Mouse (Mus musculus) brain, embryonic 14.5 days (tissue): ENCODE measurements at regions not wholly inside any gene's neighbourhood (a gene's known extent, or its start where the extent isn't known, plus 50 kb on each side); places are given as distances from the start of the nearest gene placed in this dataset.

Experiments used
- DNase-seq: peaks from one replicate; pipeline ENCODE4 v3.0.0-alpha.2; 2011; ENCODE audit warnings: low read depth
- CTCF ChIP-seq: fragments of 200-500 bp; IDR thresholded peaks from 2 replicates; pipeline ENCODE4 v1.5.1; 2012; ENCODE audit warnings: inconsistent platforms, mild to moderate bottlenecking, moderate library complexity, borderline replicate concordance; ENCODE audit not compliant: insufficient read depth, insufficient read length; ENCODE audit errors: extremely low read depth
- POLR2A ChIP-seq: fragments of 200-500 bp; IDR thresholded peaks from 2 replicates; pipeline ENCODE4 v1.6.1; 2012; ENCODE audit warnings: mild to moderate bottlenecking, inconsistent platforms, borderline replicate concordance; ENCODE audit not compliant: poor library complexity, insufficient read depth, insufficient read length, severe bottlenecking; ENCODE audit errors: extremely low read depth

GRCm38 (mm10) chr15:5414401-5414800 is 170.4 kb upstream of the Ptger4 start:
- DNase-seq: no peak
- no peak for TF ChIP-seq POLR2A
- TF ChIP-seq CTCF: no peak

GRCm38 (mm10) chr15:5416031-5416430 is 172.0 kb upstream of the Ptger4 start:
- TF ChIP-seq POLR2A (no peak), CTCF (no peak)
- DNase-seq: no peak

GRCm38 (mm10) chr15:5426641-5427040 is 182.7 kb upstream of the Ptger4 start:
- no peak for TF ChIP-seq POLR2A
- DNase-seq: no peak

GRCm38 (mm10) chr15:5427319-5428048 is 183.5 kb upstream of the Ptger4 start:
- TF ChIP-seq CTCF (no peak), POLR2A (no peak)
- DNase-seq: no peak

GRCm38 (mm10) chr15:5432018-5432417 is 188.0 kb upstream of the Ptger4 start:
- no peak for DNase-seq
- TF ChIP-seq POLR2A (no peak), CTCF (no peak)

GRCm38 (mm10) chr15:5437020-5437419 is 193.0 kb upstream of the Ptger4 start:
- DNase-seq: no peak
- TF ChIP-seq CTCF (no peak), POLR2A (no peak)

- DNase-seq: no peak
These were observed 202.2 kb upstream of the Ptger4 start for GRCm38 (mm10) chr15:5446040-5446755.

GRCm38 (mm10) chr15:5446756-5447314 is 202.8 kb upstream of the Ptger4 start:
- no peak for TF ChIP-seq POLR2A
- no peak for TF ChIP-seq CTCF
- DNase-seq: no peak

More at GRCm38 (mm10) chr15:5446040-5446755, 202.2 kb upstream of the Ptger4 start:
- TF ChIP-seq POLR2A (no peak), CTCF (no peak)

- DNase-seq: no peak
- TF ChIP-seq POLR2A: no peak
- TF ChIP-seq CTCF: no peak
These were observed 203.9 kb upstream of the Ptger4 start for GRCm38 (mm10) chr15:5447707-5448496.

- DNase-seq: no peak
- TF ChIP-seq CTCF (no peak), POLR2A (no peak)
These were observed 215.1 kb upstream of the Ptger4 start for GRCm38 (mm10) chr15:5459083-5459482.

- TF ChIP-seq CTCF (no peak), POLR2A (no peak)
- no peak for DNase-seq
These were observed 215.6 kb upstream of the Ptger4 start for GRCm38 (mm10) chr15:5459580-5459979.
